Mouse (Mus musculus) adrenal gland, postnatal 4 days (tissue): ENCODE results near the gene 1700047I17Rik2. TPM values are rescaled to one million over a fixed set of nuclear protein-coding genes. Genes with fewer than 3 reads are reported as not detected.
"Not testable (repeated sequence)": the region's sequence is repeated elsewhere in the genome, so short reads cannot be mapped to it uniquely, and the experiment has no call there.

ENCODE experiments used
- DNase-seq, 2 experiments: peaks; one replicate each; pipeline ENCODE4 v3.0.0; 2021 to 2022; ENCODE audit warnings: low spot score in 2 of 2, mixed read lengths in 2 of 2
- long read RNA-seq, 2 experiments: library from polyadenylated mRNA; stranded (forward); transcript quantifications; one replicate each; pipeline ENCODE4 v2.0.0; 2021
- total RNA-seq, 2 experiments: library from RNA; stranded (reverse); gene quantifications; 2 replicates each; pipeline ENCODE4 v1.2.3; 2021

1700047I17Rik2 gene
- total RNA-seq = 10 to 100 TPM; 10.8 to 13.3 TPM
- long read RNA-seq, experiment 1, transcript 1700047I17Rik2-201 (5 exons, 3,863 nt) = major isoform, 8 of 9 reads
- long read RNA-seq, experiment 1, partial matches to known transcripts = 0 of 9 reads
- long read RNA-seq, experiment 1, other reads (novel, unspliced or antisense) = 1 of 9 reads
- long read RNA-seq, experiment 2, transcript 1700047I17Rik2-201 (5 exons, 3,863 nt) = major isoform, 15 of 21 reads
- long read RNA-seq, experiment 2, partial matches to known transcripts = 2 of 21 reads
- long read RNA-seq, experiment 2, other reads (novel, unspliced or antisense) = 4 of 21 reads

- not testable (repeated sequence) for DNase-seq
These were observed at the start of gene 1700047I17Rik2 for GRCm38 (mm10) chr12:55199306-55199705. Gene 1700047I17Rik2, plus strand, starts transcription at chr12:55199592.

GRCm38 (mm10) chr12:55154559-55155448, 44.6 kb upstream of the 1700047I17Rik2 start, which contains the start of gene Srp54b:
Gene Srp54b, plus strand, starts transcription at chr12:55155104.
- DNase-seq = not testable (repeated sequence)

GRCm38 (mm10) chr12:55155449-55155783, 44.0 kb upstream of the 1700047I17Rik2 start:
- DNase-seq = not testable (repeated sequence)

GRCm38 (mm10) chr12:55167034-55167557, 32.3 kb upstream of the 1700047I17Rik2 start:
- not testable (repeated sequence) for DNase-seq

- not testable (repeated sequence) for DNase-seq
These were observed 11.7 kb upstream of the 1700047I17Rik2 start for GRCm38 (mm10) chr12:55187686-55188085.

- DNase-seq = not testable (repeated sequence)
These were observed 10.3 kb upstream of the 1700047I17Rik2 start for GRCm38 (mm10) chr12:55189127-55189526.

GRCm38 (mm10) chr12:55199799-55200198, 407 bp downstream of the 1700047I17Rik2 start:
- DNase-seq = not testable (repeated sequence)

- DNase-seq = not testable (repeated sequence)
These were observed 13.6 kb downstream of the 1700047I17Rik2 start for GRCm38 (mm10) chr12:55212944-55213343.

- DNase-seq = not testable (repeated sequence)
These were observed 30.5 kb downstream of the 1700047I17Rik2 start, which contains the start of gene Srp54c for GRCm38 (mm10) chr12:55229626-55230519. Gene Srp54c, plus strand, starts transcription at chr12:55230168.

GRCm38 (mm10) chr12:55230520-55230861, 31.1 kb downstream of the 1700047I17Rik2 start:
- not testable (repeated sequence) for DNase-seq

GRCm38 (mm10) chr12:55242243-55242642, 42.9 kb downstream of the 1700047I17Rik2 start:
- not testable (repeated sequence) for DNase-seq

- DNase-seq = not testable (repeated sequence)
These were observed 62.6 kb downstream of the 1700047I17Rik2 start for GRCm38 (mm10) chr12:55261950-55262349.

- DNase-seq = not testable (repeated sequence)
These were observed 64.0 kb downstream of the 1700047I17Rik2 start for GRCm38 (mm10) chr12:55263385-55263784.

Other genes starting within 250 kb of the 1700047I17Rik2 start
- gene Gm20403, start 213.1 kb upstream of the 1700047I17Rik2 start, total RNA-seq = not detected
- 10 to 100 TPM; 16.4 to 21.4 TPM for gene Baz1a, start 185.2 kb upstream of the 1700047I17Rik2 start, total RNA-seq
- 10 to 100 TPM; 13.2 to 13.6 TPM for gene 2700097O09Rik, start 119.5 kb upstream of the 1700047I17Rik2 start, total RNA-seq
- gene Srp54a, start 119.3 kb upstream of the 1700047I17Rik2 start, total RNA-seq = 100 to 1,000 TPM; 123 to 131 TPM
- 1 to 10 TPM in 1 of 2 experiments, not detected in 1; 1.1 TPM for gene Fam177a, start 75.1 kb upstream of the 1700047I17Rik2 start, total RNA-seq
- gene Srp54b, start 44.5 kb upstream of the 1700047I17Rik2 start, total RNA-seq = 10 to 100 TPM; 76.2 to 79.0 TPM
- 10 to 100 TPM; 42.1 to 44.7 TPM for gene Srp54c, start 30.6 kb downstream of the 1700047I17Rik2 start, total RNA-seq
- 10 to 100 TPM; 19.9 to 21.8 TPM for gene 1110008L16Rik, start 100.0 kb downstream of the 1700047I17Rik2 start, total RNA-seq
- 10 to 100 TPM; 16.6 to 17.6 TPM for gene Ppp2r3c, start 103.4 kb downstream of the 1700047I17Rik2 start, total RNA-seq
- 100 to 1,000 TPM; 234 to 258 TPM for gene Psma6, start 184.6 kb downstream of the 1700047I17Rik2 start, total RNA-seq